Mouse (Mus musculus): ENCODE data around the gene Foxb2.

GRCm38 (mm10) chr19:16827657-16828056, 45.9 kb downstream of the Foxb2 start:
- no peak for TF ChIP-seq CTCF (conservative IDR thresholded peaks at IDR 0.05; ENCODE audit: insufficient read depth, insufficient read length, low read depth, low read length)
- TF ChIP-seq POLR2A (IDR thresholded peaks at IDR 0.05; ENCODE audit: low read depth, low read length), result no peak
